Comparison of ENCODE assay signal across 14 mouse cellular contexts in genomic region chr3:37805805-37806148, GRCm38 (mm10).
DNase-seq lines count a peak whose midpoint lies in the region; ATAC-seq lines count a peak whose summit lies in the region.
"Had no signal": no experiment of that assay in that cellular context is flagged by ENCODE, and none has a peak within 500 bp of the region (broad histone marks: within the 10 kb centered on the region; RNA-seq: fewer than 3 reads in every experiment).

No protein-coding gene starts in this region.

- intact Hi-C loops in heart, postnatal 36 days (cut with DNase I) = no loop called here

- no peaks in the 10 kb centered on the region for H3K27me3 ChIP-seq in heart, embryonic 16.5 days (ENCODE audit: control insufficient read depth, insufficient read depth, low read length)
- H3K27me3 ChIP-seq in hindbrain, embryonic 12.5 days = no peaks in the 10 kb centered on the region
- no peaks in the 10 kb centered on the region for H3K27me3 ChIP-seq in kidney, embryonic 15.5 days

- peaks cover 4% of the 10 kb centered on the region; the same call in 1 of the 2 replicates for H3K4me1 ChIP-seq in heart, embryonic 16.5 days (ENCODE audit: control insufficient read depth, insufficient read depth, low read length)
- no peaks in the 10 kb centered on the region for H3K4me1 ChIP-seq in hindbrain, embryonic 12.5 days
- H3K4me1 ChIP-seq in kidney, embryonic 15.5 days = peaks cover 16% of the 10 kb centered on the region
- H3K4me1 ChIP-seq: forebrain, embryonic 10.5 days; heart, embryonic 12.5 days had no signal

- peaks cover 7% of the 10 kb centered on the region for H3K9me3 ChIP-seq in heart, embryonic 16.5 days (replicated peaks; ENCODE audit: control insufficient read depth, low read length)
- H3K9me3 ChIP-seq in hindbrain, embryonic 12.5 days (replicated peaks) = peaks cover 7% of the 10 kb centered on the region; the same call in 1 of the 2 replicates
- no peaks in the 10 kb centered on the region; the same call in 1 of the 2 replicates for H3K9me3 ChIP-seq in kidney, embryonic 15.5 days (replicated peaks)
- H3K9me3 ChIP-seq: G1E had no signal

- no peak overlapping the region for H3K4me2 ChIP-seq in heart, embryonic 16.5 days (ENCODE audit: low read depth, low read length)
- no peak overlapping the region for H3K4me2 ChIP-seq in hindbrain, embryonic 12.5 days (replicated peaks)
- no peak overlapping the region for H3K4me2 ChIP-seq in kidney, embryonic 15.5 days
- H3K4me2 ChIP-seq: heart, embryonic 12.5 days had no signal

- no peak overlapping the region for H3K27ac ChIP-seq in heart, embryonic 16.5 days (ENCODE audit: low read length)
- no peak overlapping the region for H3K27ac ChIP-seq in hindbrain, embryonic 12.5 days
- no peak overlapping the region for H3K27ac ChIP-seq in kidney, embryonic 15.5 days
- H3K27ac ChIP-seq: forebrain, embryonic 10.5 days; kidney, postnatal 0 days; macrophage had no signal

- no peaks in the 10 kb centered on the region for H3K36me3 ChIP-seq in heart, embryonic 16.5 days (ENCODE audit: control insufficient read depth, insufficient read depth)
- H3K36me3 ChIP-seq in hindbrain, embryonic 12.5 days = no peaks in the 10 kb centered on the region
- H3K36me3 ChIP-seq in kidney, embryonic 15.5 days = no peaks in the 10 kb centered on the region
- H3K36me3 ChIP-seq: forebrain, embryonic 10.5 days; G1E; heart, embryonic 12.5 days had no signal

- 44% methylated on average over 6 of the region's 6 CpGs for whole genome bisulfite sequencing in heart, embryonic 16.5 days
- 69% methylated on average over 6 of the region's 6 CpGs for WGBS in hindbrain, embryonic 12.5 days
- WGBS in kidney, embryonic 15.5 days = 35% methylated on average over 6 of the region's 6 CpGs

- no peak overlapping the region for H3K9ac ChIP-seq in heart, embryonic 16.5 days (ENCODE audit: low read length)
- no peak overlapping the region for H3K9ac ChIP-seq in hindbrain, embryonic 12.5 days
- no peak overlapping the region for H3K9ac ChIP-seq in kidney, embryonic 15.5 days
- H3K9ac ChIP-seq: heart, embryonic 12.5 days had no signal

- DNase-seq in heart, postnatal 36 days = no peak
- DNase-seq in B cell, adult 2 months = peak; percentile 24 to 29
- DNase-seq in fat pad, adult 2 months (ENCODE audit: extremely low read depth, low read depth, low spot score) = peak; percentile 34
- DNase-seq in skeletal muscle tissue, adult 2 months (ENCODE audit: low read depth, low spot score) = peak; percentile 75
- DNase-seq in cerebellum, adult 11 months = no peak
- DNase-seq: cerebellum, adult 2 months had no signal

- peak; percentile 59; the same call in 1 of the 2 replicates for ATAC-seq in heart, embryonic 16.5 days (replicated peaks; ENCODE audit: extremely low read depth, insufficient read depth, low FRiP score)
- no peak for ATAC-seq in hindbrain, embryonic 12.5 days (ENCODE audit: low FRiP score)
- no peak; the same call in 1 of the 2 replicates for ATAC-seq in kidney, embryonic 15.5 days (replicated peaks; ENCODE audit: low FRiP score)

- H3K4me3 ChIP-seq in heart, embryonic 16.5 days (ENCODE audit: low read length) = no peak overlapping the region
- no peak overlapping the region for H3K4me3 ChIP-seq in hindbrain, embryonic 12.5 days
- H3K4me3 ChIP-seq in kidney, embryonic 15.5 days (replicated peaks) = no peak overlapping the region
- H3K4me3 ChIP-seq: forebrain, embryonic 10.5 days; heart, embryonic 12.5 days had no signal

Comparison
In these comparisons a context has a peak if more than half of its experiments do, and no peak if none do; other contexts are left out.
1. DNase-seq: peak in B cell, adult 2 months (2 of 2), fat pad, adult 2 months (single experiment) and skeletal muscle tissue, adult 2 months (single experiment); none in heart, postnatal 36 days (0 of 2) and cerebellum, adult 11 months (single experiment).